Mouse (Mus musculus) liver, adult 2 months (tissue): ENCODE results near the gene Gfm1. TPM values are rescaled to one million over a fixed set of nuclear protein-coding genes. Genes with fewer than 3 reads are reported as not detected.

Experiments
- DNase-seq: peaks from one replicate; pipeline ENCODE4 v3.0.0-alpha.2; 2011; ENCODE audit warnings: low read depth, low spot score; ENCODE audit errors: extremely low read depth
- H3K27ac ChIP-seq: fragments of 200-500 bp; replicated peaks from 2 replicates; pipeline ENCODE4 v1.5.1; 2012; ENCODE audit warnings: low read depth, mild to moderate bottlenecking, control low read depth, inconsistent platforms, low read length; ENCODE audit not compliant: insufficient read depth
- H3K27me3 ChIP-seq: fragments of 200-500 bp; 2 replicates; pipeline ENCODE4 v1.6.1; 2012; ENCODE audit warnings: mild to moderate bottlenecking, moderate library complexity, low read length, inconsistent platforms; ENCODE audit not compliant: control insufficient read depth, insufficient read depth
- H3K36me3 ChIP-seq: fragments of 200-500 bp; 2 replicates; pipeline ENCODE4 v1.6.1; 2012; ENCODE audit warnings: low read length, inconsistent platforms; ENCODE audit not compliant: control insufficient read depth, insufficient read depth
- H3K4me1 ChIP-seq: fragments of 200-500 bp; 2 replicates; pipeline ENCODE4 v1.6.1; 2011; ENCODE audit warnings: low read length; ENCODE audit not compliant: control insufficient read depth, insufficient read depth
- H3K4me3 ChIP-seq: fragments of 200-500 bp; 2 replicates; pipeline ENCODE4 v1.5.1; 2011; ENCODE audit warnings: low read depth, mild to moderate bottlenecking, control low read depth, low read length, moderate library complexity; ENCODE audit not compliant: insufficient read depth
- H3K79me2 ChIP-seq: fragments of 200-500 bp; 2 replicates; pipeline ENCODE4 v1.6.1; 2012; ENCODE audit warnings: inconsistent platforms, mild to moderate bottlenecking, low read length, moderate library complexity; ENCODE audit not compliant: control insufficient read depth, insufficient read depth
- H3K9ac ChIP-seq: fragments of 200-500 bp; 2 replicates; pipeline ENCODE4 v1.6.1; 2012; ENCODE audit warnings: low read depth, mild to moderate bottlenecking, control low read depth, inconsistent platforms, low read length
- CTCF ChIP-seq: fragments of 200-500 bp; IDR thresholded peaks from 2 replicates; pipeline ENCODE4 v1.5.1; 2011; ENCODE audit warnings: low read depth, low read length, control low read depth
- POLR2A ChIP-seq: fragments of 200-500 bp; IDR thresholded peaks from 2 replicates; pipeline ENCODE4 v1.6.1; 2011; ENCODE audit warnings: low read length, control low read depth; ENCODE audit not compliant: insufficient read depth; ENCODE audit errors: extremely low read depth
- WGBS: fragments of 180-500 bp; shearing (Covaris S2); methylation state at CpG from one replicate; pipeline ENCODE4 v1.1.7; 2018; 5-methylcytosine and 5-hydroxymethylcytosine counted together
- polyA plus RNA-seq: library from polyadenylated mRNA; depleted of rRNA; stranded (reverse); fragments of >200 nt; gene quantifications from 2 replicates; pipeline ENCODE4 v1.2.3, GENCODE M21; 2012
- total RNA-seq: library from RNA; depleted of rRNA; stranded (reverse); fragments of >200 nt; gene quantifications from 2 replicates; pipeline ENCODE4 v1.2.3, GENCODE M21; 2014

Gene Gfm1
- total and polyA plus RNA-seq, 2 experiments = 34.0 to 44.2 TPM

DNA sequence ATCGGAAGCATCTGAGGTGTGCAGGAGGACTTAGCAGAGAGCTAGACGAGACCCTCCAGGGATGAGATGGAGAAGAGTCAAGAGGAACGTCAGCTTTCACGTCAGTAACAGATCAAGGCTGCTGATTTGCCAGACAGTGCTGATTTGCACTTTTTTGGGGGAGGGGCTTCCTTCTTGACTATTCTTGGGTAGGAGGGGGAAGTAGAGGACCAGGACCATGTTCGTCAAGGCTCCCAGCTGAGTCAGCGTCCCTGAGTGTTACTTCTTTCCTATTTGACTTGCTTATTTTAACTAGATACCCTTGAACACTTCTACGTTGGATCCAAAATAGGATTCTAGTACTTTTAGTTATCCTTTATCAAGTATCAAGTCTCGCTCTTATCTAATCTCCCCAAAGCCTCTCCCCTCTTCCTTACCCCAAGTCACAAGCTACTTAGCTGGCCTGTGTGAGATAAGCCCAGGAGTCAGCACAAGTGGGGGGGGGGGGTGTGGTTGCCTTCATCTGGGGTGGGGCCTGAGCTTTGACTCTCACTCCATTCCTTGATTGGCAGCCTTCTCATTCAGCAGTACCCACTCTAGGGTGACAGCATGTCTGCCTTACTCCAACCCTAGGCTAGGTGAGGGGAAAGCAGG is 69.0 kb downstream of the Gfm1 start:
- Histone ChIP-seq H3K79me2 (peaks cover 3% of the 10 kb centered on the region; the same call in 1 of the 2 replicates), H3K4me3 (no peak overlapping the region), H3K9ac (no peak overlapping the region), H3K27me3 (no peaks in the 10 kb centered on the region), H3K27ac (no peak overlapping the region), H3K4me1 (no peaks in the 10 kb centered on the region), H3K36me3 (peaks cover 2% of the 10 kb centered on the region; the same call in 1 of the 2 replicates)
- TF ChIP-seq POLR2A = no peak
- no peak for TF ChIP-seq CTCF
- DNase-seq = no peak
- WGBS = 89% methylated on average over 8 of the region's 8 CpGs

DNA sequence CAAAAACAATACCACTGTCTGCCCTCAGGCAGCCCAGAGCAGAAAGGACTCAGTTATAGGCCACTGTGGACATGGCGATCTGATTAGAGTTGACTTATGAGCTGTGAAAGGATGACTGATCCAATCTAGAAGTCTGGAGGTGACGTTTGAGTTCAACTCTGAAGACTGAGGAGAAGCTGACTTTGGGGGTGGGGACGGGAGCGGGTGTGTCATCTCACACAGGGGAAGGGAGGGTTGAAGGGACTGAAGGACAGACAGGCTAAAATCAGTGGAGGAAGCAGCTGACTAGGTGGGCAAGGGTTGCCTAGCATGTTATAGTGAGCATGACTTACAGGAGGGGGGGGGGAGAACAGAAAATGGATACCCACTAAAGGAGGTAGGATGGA is 69.5 kb downstream of the Gfm1 start:
- Histone ChIP-seq H3K27me3 (no peaks in the 10 kb centered on the region), H3K9ac (no peak overlapping the region), H3K4me1 (no peaks in the 10 kb centered on the region), H3K79me2 (peaks cover 3% of the 10 kb centered on the region), H3K27ac (no peak overlapping the region), H3K36me3 (no peaks in the 10 kb centered on the region; the same call in 1 of the 2 replicates), H3K4me3 (no peak overlapping the region)
- TF ChIP-seq CTCF (no peak), POLR2A (no peak)
- DNase-seq = no peak
- 95% methylated on average over 4 of the region's 4 CpGs for WGBS

DNA sequence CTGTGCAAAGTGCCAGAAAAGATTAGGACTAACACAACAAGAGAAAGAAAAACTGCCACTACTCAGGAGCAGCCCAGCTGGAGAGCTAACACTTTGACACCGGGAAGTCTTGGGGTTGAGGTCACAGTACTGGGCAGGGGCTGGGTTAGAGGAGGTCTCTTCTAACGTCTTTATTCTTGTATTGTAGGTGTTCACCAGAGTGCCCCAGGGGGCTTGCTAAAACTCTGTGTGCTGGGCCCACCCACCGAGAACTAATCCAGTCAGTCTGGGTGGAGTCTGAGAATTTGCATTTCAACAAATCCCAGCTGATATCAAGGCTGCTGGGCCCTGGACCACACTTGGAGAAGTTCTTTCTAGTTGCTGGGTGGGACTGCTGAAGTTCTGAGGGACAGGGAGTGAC is 74.0 kb downstream of the Gfm1 start:
- H3K79me2 ChIP-seq = peaks cover 8% of the 10 kb centered on the region
- no peak for DNase-seq
- no peak overlapping the region for H3K4me3 ChIP-seq
- TF ChIP-seq POLR2A = no peak
- no peaks in the 10 kb centered on the region for H3K27me3 ChIP-seq
- no peak overlapping the region for H3K9ac ChIP-seq
- no peaks in the 10 kb centered on the region; the same call in 1 of the 2 replicates for H3K36me3 ChIP-seq
- H3K4me1 ChIP-seq = no peaks in the 10 kb centered on the region
- 53% methylated on average over 3 of the region's 3 CpGs for WGBS
- no peak overlapping the region for H3K27ac ChIP-seq

DNA sequence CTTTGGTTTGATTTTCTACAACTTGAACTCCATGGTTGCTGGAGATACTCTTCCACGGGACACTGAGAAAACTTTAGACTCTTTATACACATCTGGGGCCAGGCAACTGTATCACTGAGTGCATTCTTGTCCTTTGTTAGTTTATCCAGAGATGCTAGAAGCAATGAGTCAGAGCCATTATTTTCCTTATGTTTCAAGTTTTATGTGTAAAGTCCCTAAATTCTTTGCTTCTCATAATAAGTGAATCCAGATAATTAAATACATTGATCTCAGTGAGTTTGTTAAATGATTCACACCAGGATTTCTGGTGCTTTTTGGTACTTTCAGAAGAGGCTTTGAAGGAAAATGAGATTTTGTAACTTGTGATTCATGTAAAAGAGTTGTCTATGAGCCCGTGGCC is 75.4 kb downstream of the Gfm1 start:
- Histone ChIP-seq H3K4me1 (no peaks in the 10 kb centered on the region), H3K27ac (no peak overlapping the region), H3K4me3 (no peak overlapping the region), H3K27me3 (no peaks in the 10 kb centered on the region), H3K9ac (no peak overlapping the region), H3K36me3 (no peaks in the 10 kb centered on the region; the same call in 1 of the 2 replicates), H3K79me2 (peaks cover 5% of the 10 kb centered on the region)
- no peak for TF ChIP-seq POLR2A
- no peak for TF ChIP-seq CTCF
- WGBS = 86% methylated on average over 2 of the region's 2 CpGs
- DNase-seq = no peak

DNA sequence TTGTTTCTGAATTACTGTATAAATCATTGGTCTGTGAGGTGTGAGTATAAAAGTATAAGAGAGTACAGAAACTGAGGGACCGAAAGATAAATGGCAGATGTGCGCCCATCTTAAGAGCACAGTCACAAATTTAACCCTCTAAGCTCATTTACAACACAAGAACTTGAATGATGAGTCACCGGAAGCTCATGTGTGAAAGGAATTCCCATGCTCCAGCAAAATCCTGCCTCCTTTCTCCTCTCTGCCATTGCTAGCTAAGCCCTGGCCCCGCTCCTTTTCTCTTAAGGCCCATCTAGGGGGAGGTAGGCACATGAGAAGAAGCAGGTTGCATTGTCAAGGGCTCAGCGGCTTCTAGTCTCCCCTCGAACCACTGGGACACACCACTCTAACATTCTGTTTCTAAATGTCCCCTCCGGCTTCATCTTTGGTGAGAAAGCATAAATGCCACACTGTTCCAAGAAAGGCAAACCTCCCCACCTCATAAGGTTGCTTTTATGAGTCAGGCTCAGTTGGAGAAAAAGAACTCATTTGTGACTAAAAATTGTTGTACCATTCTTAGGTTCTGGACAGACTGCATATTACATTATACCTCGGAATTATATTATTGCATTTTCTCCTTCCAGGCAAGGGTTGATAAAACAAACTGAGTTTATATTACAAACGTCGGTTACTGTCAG is 78.5 kb downstream of the Gfm1 start:
- no peak overlapping the region for H3K27ac ChIP-seq
- no peak overlapping the region for H3K9ac ChIP-seq
- H3K4me3 ChIP-seq = no peak overlapping the region
- H3K36me3 ChIP-seq = no peaks in the 10 kb centered on the region
- no peaks in the 10 kb centered on the region for H3K27me3 ChIP-seq
- no peak for DNase-seq
- 90% methylated on average over 10 of the region's 10 CpGs for WGBS
- no peaks in the 10 kb centered on the region; the same call in 1 of the 2 replicates for H3K4me1 ChIP-seq
- peaks cover 11% of the 10 kb centered on the region for H3K79me2 ChIP-seq
- TF ChIP-seq CTCF = no peak
- TF ChIP-seq POLR2A = no peak

DNA sequence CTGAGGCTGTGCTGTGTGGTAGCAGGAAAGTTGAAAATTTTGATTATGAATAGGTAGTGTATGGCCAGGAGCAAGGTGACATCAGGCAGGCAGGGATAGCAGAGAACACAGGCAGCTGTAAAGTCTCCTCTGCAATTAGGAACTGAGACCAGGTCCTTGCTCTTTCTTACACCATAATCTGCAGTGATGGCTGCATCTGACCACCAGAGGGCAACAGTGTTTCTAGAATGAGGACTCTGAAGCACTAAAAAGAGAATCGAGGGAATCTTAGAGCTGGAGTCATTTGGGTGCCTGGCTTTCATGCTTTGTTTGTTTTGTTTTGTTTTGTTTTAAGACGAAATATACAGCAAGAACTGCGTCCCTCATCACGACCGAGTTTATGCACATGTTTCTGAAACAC is 82.9 kb downstream of the Gfm1 start:
- Histone ChIP-seq H3K36me3 (no peaks in the 10 kb centered on the region), H3K4me1 (no peaks in the 10 kb centered on the region; the same call in 1 of the 2 replicates), H3K27me3 (no peaks in the 10 kb centered on the region), H3K79me2 (peaks cover 7% of the 10 kb centered on the region; the same call in 1 of the 2 replicates), H3K9ac (no peak overlapping the region), H3K4me3 (no peak overlapping the region), H3K27ac (no peak overlapping the region)
- WGBS = 1% methylated on average over 5 of the region's 5 CpGs
- peak; percentile 71 for DNase-seq
- TF ChIP-seq CTCF (peak; percentile 52), POLR2A (no peak)
